Mouse (Mus musculus) testis, adult 2 months (tissue): ENCODE measurements at regions not wholly inside any gene's neighbourhood (a gene's known extent, or its start where the extent isn't known, plus 50 kb on each side); places are given as distances from the start of the nearest gene placed in this dataset.

Experiments used
- CTCF ChIP-seq: fragments of 200-500 bp; IDR thresholded peaks from 2 replicates; pipeline ENCODE4 v1.5.1; 2012; ENCODE audit warnings: low read depth, mild to moderate bottlenecking, inconsistent platforms, low read length, moderate library complexity; ENCODE audit not compliant: control insufficient read depth, insufficient read depth, insufficient replicate concordance
- POLR2A ChIP-seq: fragments of 200-500 bp; IDR thresholded peaks from 2 replicates; pipeline ENCODE4 v1.6.1; 2012; ENCODE audit warnings: low read depth, mild to moderate bottlenecking, inconsistent platforms, low read length, moderate library complexity; ENCODE audit not compliant: control insufficient read depth

GRCm38 (mm10) chr6:99978164-99978746, 252.1 kb upstream of the Prok2 start:
- TF ChIP-seq CTCF (no peak), POLR2A (no peak)
